8 mouse cellular contexts compared by ENCODE assay signal in genomic region chr11:69037231-69038061, GRCm38 (mm10). TPM values are rescaled to one million over a fixed set of nuclear protein-coding genes. Genes with fewer than 3 reads are reported as not detected.
DNase-seq lines count a peak whose midpoint lies in the region; ATAC-seq lines count a peak whose summit lies in the region.

No protein-coding gene starts in this region.

- ATAC-seq in embryonic facial prominence, embryonic 12.5 days (ENCODE audit: insufficient number of reproducible peaks, insufficient read depth, low FRiP score, low TSS enrichment): no peak
- ATAC-seq in kidney, embryonic 15.5 days (replicated peaks; ENCODE audit: low FRiP score): peak; percentile 20
- peak; percentile 33; the same call in 1 of the 2 replicates for ATAC-seq in stomach, embryonic 14.5 days (ENCODE audit: insufficient number of reproducible peaks, insufficient read depth, low FRiP score, low read depth)

- H3K36me3 ChIP-seq in embryonic facial prominence, embryonic 12.5 days: peaks cover 36% of the 10 kb centered on the region
- peaks cover 40% of the 10 kb centered on the region for H3K36me3 ChIP-seq in heart, embryonic 10.5 days
- peaks cover 37% of the 10 kb centered on the region for H3K36me3 ChIP-seq in kidney, embryonic 15.5 days
- peaks cover 29% of the 10 kb centered on the region for H3K36me3 ChIP-seq in stomach, embryonic 14.5 days (ENCODE audit: control insufficient read depth, insufficient read depth, low read length)

- H3K9ac ChIP-seq in embryonic facial prominence, embryonic 12.5 days: peak overlapping the region; percentile 53
- peak overlapping the region; percentile 74 for H3K9ac ChIP-seq in kidney, embryonic 15.5 days
- H3K9ac ChIP-seq in stomach, embryonic 14.5 days (replicated peaks; ENCODE audit: low read depth, low read length): peak overlapping the region; percentile 58

- DNase-seq in A20 (ENCODE audit: low read depth, low spot score): peak; percentile 91
- peak; percentile 86 for DNase-seq in adrenal gland, postnatal 14 days
- DNase-seq in heart, embryonic 10.5 days (ENCODE audit: low spot score): peak; percentile 92
- peak; percentile 90 for DNase-seq in liver
- peak; percentile 80 to 85 for DNase-seq in natural killer cell, adult 2 months (ENCODE audit: low spot score in 2 of 2)

- H3K27me3 ChIP-seq in embryonic facial prominence, embryonic 12.5 days: no peaks in the 10 kb centered on the region
- no peaks in the 10 kb centered on the region for H3K27me3 ChIP-seq in heart, embryonic 10.5 days (ENCODE audit: insufficient read depth, poor library complexity, severe bottlenecking)
- no peaks in the 10 kb centered on the region for H3K27me3 ChIP-seq in kidney, embryonic 15.5 days
- H3K27me3 ChIP-seq in stomach, embryonic 14.5 days (ENCODE audit: control insufficient read depth, insufficient read depth, low read length): no peaks in the 10 kb centered on the region

- H3K4me3 ChIP-seq in embryonic facial prominence, embryonic 12.5 days: peak overlapping the region; percentile 62
- peak overlapping the region; percentile 77 for H3K4me3 ChIP-seq in heart, embryonic 10.5 days
- H3K4me3 ChIP-seq in kidney, embryonic 15.5 days (replicated peaks): peak overlapping the region; percentile 82
- peak overlapping the region; percentile 86 for H3K4me3 ChIP-seq in stomach, embryonic 14.5 days (ENCODE audit: low read depth, low read length)

- WGBS in embryonic facial prominence, embryonic 12.5 days: under 1% methylated on average over 34 of the region's 34 CpGs
- WGBS in heart, embryonic 10.5 days: 1% methylated on average over 34 of the region's 34 CpGs
- under 1% methylated on average over 34 of the region's 34 CpGs for WGBS in kidney, embryonic 15.5 days
- WGBS in stomach, embryonic 14.5 days: under 1% methylated on average over 34 of the region's 34 CpGs

- peak overlapping the region; percentile 87 for H3K27ac ChIP-seq in embryonic facial prominence, embryonic 12.5 days
- H3K27ac ChIP-seq in heart, embryonic 10.5 days: peak overlapping the region; percentile 87
- H3K27ac ChIP-seq in kidney, embryonic 15.5 days: peak overlapping the region; percentile 90
- peak overlapping the region; percentile 85 for H3K27ac ChIP-seq in stomach, embryonic 14.5 days (ENCODE audit: low read length)

- H3K9me3 ChIP-seq in embryonic facial prominence, embryonic 12.5 days: no peaks in the 10 kb centered on the region
- no peaks in the 10 kb centered on the region for H3K9me3 ChIP-seq in heart, embryonic 10.5 days
- H3K9me3 ChIP-seq in kidney, embryonic 15.5 days (replicated peaks): no peaks in the 10 kb centered on the region
- H3K9me3 ChIP-seq in stomach, embryonic 14.5 days (ENCODE audit: control insufficient read depth, low read depth, low read length): no peaks in the 10 kb centered on the region

- H3K4me1 ChIP-seq in embryonic facial prominence, embryonic 12.5 days: peaks cover 27% of the 10 kb centered on the region
- H3K4me1 ChIP-seq in heart, embryonic 10.5 days: peaks cover 30% of the 10 kb centered on the region
- peaks cover 32% of the 10 kb centered on the region for H3K4me1 ChIP-seq in kidney, embryonic 15.5 days
- H3K4me1 ChIP-seq in stomach, embryonic 14.5 days (ENCODE audit: control insufficient read depth, insufficient read depth, low read length): peaks cover 29% of the 10 kb centered on the region

- H3K4me2 ChIP-seq in embryonic facial prominence, embryonic 12.5 days (replicated peaks): peak overlapping the region; percentile 47
- peak overlapping the region; percentile 65 for H3K4me2 ChIP-seq in kidney, embryonic 15.5 days
- H3K4me2 ChIP-seq in stomach, embryonic 14.5 days (replicated peaks; ENCODE audit: low read depth, low read length): peak overlapping the region; percentile 45

RNA-seq across cellular contexts. Expression of gene Aurkb, which starts 8.0 kb away (rescaled TPM):
- total RNA-seq in adrenal gland, postnatal 14 days (2021): 17.1 and 18.8 TPM in 2 replicates
- polyA plus RNA-seq in embryonic facial prominence, embryonic 12.5 days (2016; fragmentation: Nextera tagmentation; extraction: Ambion mirVana): 148 and 152 TPM in 2 replicates
- polyA plus RNA-seq in heart, embryonic 10.5 days (2016; fragmentation: Nextera tagmentation; extraction: Ambion mirVana): 110 and 147 TPM in 2 replicates
- 164 and 175 TPM in 2 replicates for polyA plus RNA-seq in kidney, embryonic 15.5 days (2015; fragmentation: Nextera tagmentation; extraction: Ambion mirVana)
- polyA plus RNA-seq in stomach, embryonic 14.5 days (2014; fragmentation: Nextera tagmentation; extraction: Ambion mirVana): 147 and 153 TPM in 2 replicates

RNA-seq across cellular contexts. Expression of gene Ctc1, which starts 21.7 kb away (rescaled TPM):
- total RNA-seq in adrenal gland, postnatal 14 days (2021): 24.2 and 27.9 TPM in 2 replicates
- polyA plus RNA-seq in embryonic facial prominence, embryonic 12.5 days (2016; fragmentation: Nextera tagmentation; extraction: Ambion mirVana): 71.0 and 75.2 TPM in 2 replicates
- polyA plus RNA-seq in heart, embryonic 10.5 days (2016; fragmentation: Nextera tagmentation; extraction: Ambion mirVana): 69.0 and 76.7 TPM in 2 replicates
- polyA plus RNA-seq in kidney, embryonic 15.5 days (2015; fragmentation: Nextera tagmentation; extraction: Ambion mirVana): 50.6 and 72.7 TPM in 2 replicates
- polyA plus RNA-seq in stomach, embryonic 14.5 days (2014; fragmentation: Nextera tagmentation; extraction: Ambion mirVana): 45.0 and 47.3 TPM in 2 replicates

RNA-seq across cellular contexts. Expression of gene Borcs6, which starts 22.1 kb away (rescaled TPM):
- 19.2 and 20.6 TPM in 2 replicates for total RNA-seq in adrenal gland, postnatal 14 days (2021)
- 12.3 and 12.6 TPM in 2 replicates for polyA plus RNA-seq in embryonic facial prominence, embryonic 12.5 days (2016; fragmentation: Nextera tagmentation; extraction: Ambion mirVana)
- 8.2 and 9.0 TPM in 2 replicates for polyA plus RNA-seq in heart, embryonic 10.5 days (2016; fragmentation: Nextera tagmentation; extraction: Ambion mirVana)
- 7.4 and 8.7 TPM in 2 replicates for polyA plus RNA-seq in kidney, embryonic 15.5 days (2015; fragmentation: Nextera tagmentation; extraction: Ambion mirVana)
- polyA plus RNA-seq in stomach, embryonic 14.5 days (2014; fragmentation: Nextera tagmentation; extraction: Ambion mirVana): 9.2 and 11.0 TPM in 2 replicates

RNA-seq across cellular contexts. Expression of gene Pfas, which starts 29.2 kb away (rescaled TPM):
- total RNA-seq in adrenal gland, postnatal 14 days (2021): 28.1 and 29.0 TPM in 2 replicates
- polyA plus RNA-seq in embryonic facial prominence, embryonic 12.5 days (2016; fragmentation: Nextera tagmentation; extraction: Ambion mirVana): 44.0 and 44.3 TPM in 2 replicates
- polyA plus RNA-seq in heart, embryonic 10.5 days (2016; fragmentation: Nextera tagmentation; extraction: Ambion mirVana): 30.9 and 35.6 TPM in 2 replicates
- 43.9 and 45.9 TPM in 2 replicates for polyA plus RNA-seq in kidney, embryonic 15.5 days (2015; fragmentation: Nextera tagmentation; extraction: Ambion mirVana)
- polyA plus RNA-seq in stomach, embryonic 14.5 days (2014; fragmentation: Nextera tagmentation; extraction: Ambion mirVana): 31.8 and 36.6 TPM in 2 replicates

RNA-seq across cellular contexts. Expression of gene Tmem107, which starts 33.2 kb away (rescaled TPM):
- total RNA-seq in adrenal gland, postnatal 14 days (2021): 12.0 and 12.3 TPM in 2 replicates
- polyA plus RNA-seq in embryonic facial prominence, embryonic 12.5 days (2016; fragmentation: Nextera tagmentation; extraction: Ambion mirVana): 36.8 and 43.5 TPM in 2 replicates
- polyA plus RNA-seq in heart, embryonic 10.5 days (2016; fragmentation: Nextera tagmentation; extraction: Ambion mirVana): 29.1 and 30.4 TPM in 2 replicates
- 60.8 and 64.3 TPM in 2 replicates for polyA plus RNA-seq in kidney, embryonic 15.5 days (2015; fragmentation: Nextera tagmentation; extraction: Ambion mirVana)
- 59.4 and 59.8 TPM in 2 replicates for polyA plus RNA-seq in stomach, embryonic 14.5 days (2014; fragmentation: Nextera tagmentation; extraction: Ambion mirVana)
